ENCODE assay signal across 24 mouse cellular contexts in genomic region chr10:12930351-12930905, GRCm38 (mm10).
"Had no signal": no experiment of that assay in that cellular context is flagged by ENCODE, and none has a peak within 500 bp of the region (broad histone marks: within the 10 kb centered on the region; RNA-seq: fewer than 3 reads in every experiment).

No protein-coding gene starts in this region.

- H3K27me3 ChIP-seq: limb, embryonic 13.5 days; liver, embryonic 12.5 days; liver, embryonic 15.5 days; lung, embryonic 15.5 days; megakaryocyte, embryonic 14.5 days; neural tube, embryonic 12.5 days; neural tube, embryonic 15.5 days had no signal

- ATAC-seq: liver, embryonic 12.5 days had no signal

- H3K4me3 ChIP-seq: layer of hippocampus, adult 2 months; limb, embryonic 10.5 days; limb, embryonic 13.5 days; liver, embryonic 12.5 days; liver, embryonic 15.5 days; lung, embryonic 15.5 days; midbrain, embryonic 10.5 days; neural tube, embryonic 12.5 days; neural tube, embryonic 15.5 days had no signal

- H3K4me1 ChIP-seq: neural tube, embryonic 12.5 days; neural tube, embryonic 15.5 days had no signal

- DNase-seq: kidney, postnatal 25 days; layer of hippocampus, adult 9-11 months; liver; lung, adult 18-20 months; lung, postnatal 10 days; midbrain, embryonic 14.5 days; right cerebral cortex, adult 18-20 months; right cerebral cortex, postnatal 14 days; right cerebral cortex, postnatal 4 days; thymus, adult 2 months; thymus, postnatal 14 days; thymus, postnatal 4 days had no signal

- H3K4me2 ChIP-seq: limb, embryonic 13.5 days; liver, embryonic 12.5 days; liver, embryonic 15.5 days; lung, embryonic 15.5 days; neural tube, embryonic 12.5 days had no signal

- H3K36me3 ChIP-seq: limb, embryonic 10.5 days; limb, embryonic 13.5 days; liver, embryonic 12.5 days; liver, embryonic 15.5 days; lung, embryonic 15.5 days; midbrain, embryonic 10.5 days; neural tube, embryonic 12.5 days; neural tube, embryonic 15.5 days had no signal

- H3K9ac ChIP-seq: limb, embryonic 13.5 days; liver, embryonic 12.5 days; liver, embryonic 15.5 days; lung, embryonic 15.5 days; neural tube, embryonic 12.5 days; neural tube, embryonic 15.5 days had no signal

- H3K9me3 ChIP-seq: limb, embryonic 10.5 days; limb, embryonic 13.5 days; liver, embryonic 12.5 days; liver, embryonic 15.5 days; lung, embryonic 15.5 days; megakaryocyte, embryonic 14.5 days; midbrain, embryonic 10.5 days; neural tube, embryonic 12.5 days; neural tube, embryonic 15.5 days had no signal

- H3K27ac ChIP-seq: kidney, postnatal 0 days; layer of hippocampus, adult 2 months; limb, embryonic 10.5 days; limb, embryonic 13.5 days; liver, embryonic 12.5 days; liver, embryonic 15.5 days; lung, embryonic 15.5 days; midbrain, embryonic 10.5 days; neural tube, embryonic 12.5 days; neural tube, embryonic 15.5 days; stomach, postnatal 0 days had no signal
